Mouse (Mus musculus) heart, embryonic 13.5 days (tissue): ENCODE data around the gene Dnajc1. TPM values are rescaled to one million over a fixed set of nuclear protein-coding genes. Genes with fewer than 3 reads are reported as not detected.

Experiments
- ATAC-seq: fragments of 200-750 bp; cut with Nextera tagmentation; 2 replicates; pipeline ENCODE4 v1.8.0; 2017; ENCODE audit warnings: moderate TSS enrichment; ENCODE audit not compliant: insufficient number of reproducible peaks, low FRiP score, low TSS enrichment; ENCODE audit errors: extremely low read depth
- H3K27ac ChIP-seq: fragments of 300-500 bp; sonication (generic); replicated peaks from 2 replicates; pipeline ENCODE4 v1.5.1; 2015; ENCODE audit warnings: moderate library complexity, mild to moderate bottlenecking, inconsistent platforms
- H3K27me3 ChIP-seq: fragments of 300-500 bp; sonication (generic); replicated peaks from 2 replicates; pipeline ENCODE4 v1.6.1; 2015; ENCODE audit warnings: mild to moderate bottlenecking, inconsistent platforms
- H3K36me3 ChIP-seq: fragments of 300-500 bp; sonication (generic); 2 replicates; pipeline ENCODE4 v1.6.1; 2015; ENCODE audit warnings: mild to moderate bottlenecking, inconsistent platforms
- H3K4me1 ChIP-seq: fragments of 300-500 bp; sonication (generic); 2 replicates; pipeline ENCODE4 v1.6.1; 2015; ENCODE audit warnings: inconsistent platforms
- H3K4me2 ChIP-seq: fragments of 300-500 bp; sonication (generic); 2 replicates; pipeline ENCODE4 v1.6.1; 2015; ENCODE audit warnings: inconsistent platforms, mild to moderate bottlenecking, moderate library complexity
- H3K4me3 ChIP-seq: fragments of 300-500 bp; sonication (generic); 2 replicates; pipeline ENCODE4 v1.5.1; 2015; ENCODE audit warnings: moderate library complexity, mild to moderate bottlenecking, inconsistent platforms
- H3K9ac ChIP-seq: fragments of 300-500 bp; sonication (generic); 2 replicates; pipeline ENCODE4 v1.6.1; 2015; ENCODE audit warnings: inconsistent platforms, mild to moderate bottlenecking, moderate library complexity
- H3K9me3 ChIP-seq: fragments of 300-500 bp; sonication (generic); 2 replicates; pipeline ENCODE4 v1.6.1; 2016; ENCODE audit warnings: inconsistent platforms
- WGBS: fragments of 180-500 bp; shearing (Covaris S2); methylation state at CpG from one replicate; pipeline ENCODE4 v1.1.7; 2015; ENCODE audit warnings: mixed read lengths; 5-methylcytosine and 5-hydroxymethylcytosine counted together
- polyA plus RNA-seq: library from polyadenylated mRNA; unstranded; fragments of >200 nt; fragmentation: Nextera tagmentation; extraction: Ambion mirVana; gene quantifications from 2 replicates; pipeline ENCODE4 v1.2.1, GENCODE M21; 2015

The Dnajc1 gene
- polyA plus RNA-seq, 1 experiment from 2014 or later: 18.8 TPM

DNA sequence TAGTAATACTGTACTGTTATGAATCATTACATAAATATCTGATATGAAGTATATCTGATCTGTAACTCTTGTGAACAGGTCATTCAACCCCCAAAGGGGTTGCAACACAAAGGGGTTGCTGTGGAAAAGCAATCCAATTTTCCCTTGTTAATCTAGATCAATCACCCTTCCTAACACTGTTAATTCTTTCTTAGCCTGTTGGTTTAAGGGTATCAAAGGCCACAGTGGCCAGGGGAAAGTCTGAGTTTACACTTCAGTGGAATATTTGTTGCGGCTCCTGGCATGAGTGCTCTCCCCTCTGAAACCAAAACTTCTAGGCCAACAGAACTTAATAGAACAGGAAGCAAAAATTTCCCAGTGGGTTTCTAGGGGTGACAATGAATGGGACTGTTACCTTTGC lies 28.2 kb downstream of the Dnajc1 start:
- Histone ChIP-seq H3K9me3 (peaks cover 8% of the 10 kb centered on the region; the same call in 1 of the 2 replicates), H3K27me3 (no peaks in the 10 kb centered on the region), H3K9ac (no peak overlapping the region), H3K36me3 (peaks cover 9% of the 10 kb centered on the region), H3K27ac (no peak overlapping the region), H3K4me2 (no peak overlapping the region), H3K4me3 (no peak overlapping the region), H3K4me1 (no peaks in the 10 kb centered on the region)
- no peak for ATAC-seq
- WGBS: 90% methylated on average over 1 of the region's 1 CpGs

DNA sequence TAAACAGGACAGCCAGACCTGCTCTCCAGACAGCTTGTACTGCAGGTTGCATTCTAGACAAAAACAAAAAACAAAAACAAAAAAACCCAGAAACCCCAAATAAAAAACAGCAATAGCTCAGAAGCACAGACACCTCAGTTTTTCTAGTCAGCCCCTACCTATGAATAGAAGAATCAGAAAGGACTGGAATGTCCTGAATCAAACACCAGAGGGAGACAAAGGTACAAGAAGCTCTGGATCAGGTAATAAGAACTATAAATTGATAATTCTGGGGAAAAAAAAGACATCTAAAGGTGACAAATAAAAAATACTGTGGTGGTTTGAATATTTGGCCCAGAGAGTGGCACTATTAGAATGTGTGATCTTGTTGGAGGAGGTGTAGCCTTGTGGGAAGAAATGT lies 37.3 kb downstream of the Dnajc1 start:
- no peak overlapping the region for H3K27ac ChIP-seq
- no peaks in the 10 kb centered on the region for H3K4me1 ChIP-seq
- no peak overlapping the region for H3K9ac ChIP-seq
- H3K4me3 ChIP-seq: no peak overlapping the region
- ATAC-seq: no peak
- no peaks in the 10 kb centered on the region for H3K27me3 ChIP-seq
- H3K36me3 ChIP-seq: peaks cover 3% of the 10 kb centered on the region; the same call in 1 of the 2 replicates
- H3K4me2 ChIP-seq: no peak overlapping the region
- H3K9me3 ChIP-seq: 0 out of 2 replicates have a peak, but pooled peaks cover 4% of the 10 kb centered on the region

DNA sequence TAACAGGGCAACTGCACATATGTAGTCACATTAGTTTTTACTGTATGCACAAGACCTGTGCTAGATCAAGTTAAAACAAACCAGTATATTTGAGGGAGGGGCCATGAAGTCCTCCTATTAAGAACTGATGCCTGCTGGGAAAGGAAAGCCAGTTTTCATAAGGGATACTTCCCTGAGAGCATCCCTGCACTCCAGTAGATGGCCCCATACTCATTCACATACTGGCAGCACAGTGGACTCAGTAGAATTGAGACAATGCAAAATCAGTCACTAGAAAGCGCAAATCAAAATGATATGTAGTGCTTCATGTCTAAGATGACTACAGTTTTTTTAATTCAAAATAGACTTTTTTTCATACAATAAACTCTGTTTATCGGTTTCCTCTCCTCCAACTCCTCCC lies 40.0 kb downstream of the Dnajc1 start:
- 87% methylated on average over 2 of the region's 2 CpGs for WGBS
- no peak overlapping the region for H3K9ac ChIP-seq
- no peak overlapping the region for H3K27ac ChIP-seq
- no peaks in the 10 kb centered on the region for H3K4me1 ChIP-seq
- no peak overlapping the region for H3K4me3 ChIP-seq
- H3K27me3 ChIP-seq: no peaks in the 10 kb centered on the region
- 0 out of 2 replicates have a peak, but pooled peaks cover 4% of the 10 kb centered on the region for H3K9me3 ChIP-seq
- H3K4me2 ChIP-seq: no peak overlapping the region
- no peak for ATAC-seq
- H3K36me3 ChIP-seq: peaks cover 3% of the 10 kb centered on the region; the same call in 1 of the 2 replicates

DNA sequence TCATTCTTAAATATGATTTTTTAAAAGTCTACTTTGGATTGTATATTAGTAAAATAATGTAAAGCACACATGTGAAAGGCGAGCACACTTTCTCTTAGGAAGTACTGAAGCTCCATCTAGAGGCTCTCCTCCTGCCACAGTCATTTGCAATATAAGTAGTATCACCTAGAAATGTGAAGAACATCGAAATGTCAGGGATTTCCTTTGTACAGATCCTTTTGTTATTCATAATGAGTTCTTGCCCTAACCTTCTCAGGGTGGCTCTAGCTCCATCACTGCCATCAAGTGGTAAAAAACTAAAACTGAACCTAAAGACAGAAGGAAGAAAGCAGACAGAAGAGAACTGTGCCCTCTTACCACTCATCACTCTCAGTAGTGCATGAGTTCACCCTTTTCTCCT lies 49.2 kb downstream of the Dnajc1 start:
- WGBS: 63% methylated on average over 2 of the region's 2 CpGs
- no peaks in the 10 kb centered on the region for H3K27me3 ChIP-seq

DNA sequence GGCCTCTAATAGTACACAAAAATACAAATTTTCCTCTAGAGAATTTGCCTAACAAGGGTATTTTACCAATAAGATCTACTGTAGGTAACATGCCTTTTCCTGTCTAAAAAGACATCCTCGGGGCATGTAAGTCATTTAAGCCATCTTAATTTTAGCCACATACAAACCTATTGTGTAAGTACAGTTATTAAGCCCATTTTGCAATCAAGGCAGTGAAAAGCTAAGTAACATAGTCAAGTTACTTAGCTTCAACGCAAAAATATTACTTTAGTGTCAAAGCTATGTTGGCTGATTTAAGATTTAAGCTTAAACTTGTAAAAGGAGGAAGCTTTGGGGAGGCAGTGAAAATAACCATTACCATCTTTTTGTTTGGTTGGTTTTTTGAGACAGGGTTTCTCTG lies 74.0 kb downstream of the Dnajc1 start:
- Histone ChIP-seq H3K9me3 (peaks cover 11% of the 10 kb centered on the region), H3K4me2 (no peak overlapping the region), H3K27ac (no peak overlapping the region), H3K27me3 (no peaks in the 10 kb centered on the region), H3K9ac (no peak overlapping the region), H3K4me1 (peaks cover 13% of the 10 kb centered on the region), H3K4me3 (no peak overlapping the region), H3K36me3 (peaks cover 14% of the 10 kb centered on the region)
- no peak for ATAC-seq
- 83% methylated on average over 2 of the region's 2 CpGs for WGBS

More for the DNA sequence above, 49.2 kb downstream of the Dnajc1 start:
- no peak overlapping the region for H3K9ac ChIP-seq
- H3K36me3 ChIP-seq: no peaks in the 10 kb centered on the region; the same call in 1 of the 2 replicates
- no peaks in the 10 kb centered on the region for H3K4me1 ChIP-seq
- ATAC-seq: no peak
- H3K4me2 ChIP-seq: no peak overlapping the region
- no peaks in the 10 kb centered on the region for H3K9me3 ChIP-seq
- H3K4me3 ChIP-seq: no peak overlapping the region
- no peak overlapping the region for H3K27ac ChIP-seq

DNA sequence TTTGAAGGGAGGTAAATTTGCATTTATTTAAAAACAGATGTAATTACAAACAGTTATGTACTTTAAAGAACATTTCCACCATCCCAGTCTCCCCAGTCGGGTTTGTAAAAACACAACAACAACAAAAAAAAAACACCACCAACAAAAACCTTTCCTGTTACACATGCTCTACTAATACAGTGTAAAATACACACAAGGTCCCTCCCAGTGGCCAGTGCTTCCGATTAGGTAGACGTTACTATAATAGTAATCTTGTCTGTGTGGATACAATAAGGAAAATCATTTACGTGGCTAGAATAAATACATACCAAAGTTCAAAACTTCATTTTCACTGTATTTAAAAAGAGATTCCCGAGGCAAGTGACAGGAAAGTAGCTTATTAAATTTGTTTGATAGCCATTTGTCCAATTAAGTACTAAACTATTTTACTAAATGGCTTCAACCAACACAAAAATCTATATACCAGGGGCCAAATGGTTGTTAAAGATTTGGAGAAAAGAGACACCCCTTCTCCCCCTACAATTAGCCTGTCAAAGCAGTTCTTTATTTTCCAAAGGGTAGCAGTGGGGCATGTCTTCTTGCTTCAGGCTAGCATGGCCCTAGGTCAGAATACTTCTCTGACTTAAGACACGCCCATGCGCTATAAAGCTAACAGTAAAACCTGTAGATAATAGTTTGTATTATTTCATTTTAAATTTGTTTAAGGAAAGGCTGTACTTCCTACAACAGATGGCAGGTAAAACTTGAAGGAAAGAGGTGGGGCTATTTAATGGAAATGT lies 74.9 kb downstream of the Dnajc1 start:
- 83% methylated on average over 7 of the region's 7 CpGs for WGBS
- Histone ChIP-seq H3K27ac (no peak overlapping the region), H3K9me3 (peaks cover 11% of the 10 kb centered on the region), H3K27me3 (no peaks in the 10 kb centered on the region), H3K4me2 (no peak overlapping the region), H3K4me1 (peaks cover 13% of the 10 kb centered on the region), H3K9ac (no peak overlapping the region), H3K36me3 (peaks cover 11% of the 10 kb centered on the region), H3K4me3 (no peak overlapping the region)
- ATAC-seq: no peak

DNA sequence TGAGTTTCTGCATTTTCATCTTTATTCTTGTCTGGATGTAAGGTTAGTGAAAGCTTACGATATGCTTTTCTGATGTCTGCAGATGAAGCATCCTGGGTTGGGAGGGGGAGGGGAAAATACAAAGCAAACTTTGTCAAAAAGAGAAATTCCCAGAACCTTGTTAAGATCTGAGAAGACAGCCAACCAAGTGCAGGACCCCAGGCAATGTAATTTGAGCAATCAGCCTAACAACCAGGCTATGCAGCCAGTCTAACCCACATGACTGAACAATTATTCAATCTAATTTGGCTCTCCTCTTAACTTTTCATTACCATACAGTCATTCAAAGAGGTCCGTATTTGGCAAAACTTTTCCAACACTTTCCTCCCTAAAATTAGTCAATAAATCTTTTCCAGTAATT lies 75.7 kb downstream of the Dnajc1 start:
- Histone ChIP-seq H3K9me3 (peaks cover 8% of the 10 kb centered on the region), H3K36me3 (peaks cover 6% of the 10 kb centered on the region; the same call in 1 of the 2 replicates), H3K27ac (no peak overlapping the region), H3K9ac (no peak overlapping the region), H3K4me3 (no peak overlapping the region), H3K4me1 (peaks cover 13% of the 10 kb centered on the region), H3K4me2 (no peak overlapping the region), H3K27me3 (no peaks in the 10 kb centered on the region)
- no peak for ATAC-seq
- WGBS: 82% methylated on average over 2 of the region's 2 CpGs

DNA sequence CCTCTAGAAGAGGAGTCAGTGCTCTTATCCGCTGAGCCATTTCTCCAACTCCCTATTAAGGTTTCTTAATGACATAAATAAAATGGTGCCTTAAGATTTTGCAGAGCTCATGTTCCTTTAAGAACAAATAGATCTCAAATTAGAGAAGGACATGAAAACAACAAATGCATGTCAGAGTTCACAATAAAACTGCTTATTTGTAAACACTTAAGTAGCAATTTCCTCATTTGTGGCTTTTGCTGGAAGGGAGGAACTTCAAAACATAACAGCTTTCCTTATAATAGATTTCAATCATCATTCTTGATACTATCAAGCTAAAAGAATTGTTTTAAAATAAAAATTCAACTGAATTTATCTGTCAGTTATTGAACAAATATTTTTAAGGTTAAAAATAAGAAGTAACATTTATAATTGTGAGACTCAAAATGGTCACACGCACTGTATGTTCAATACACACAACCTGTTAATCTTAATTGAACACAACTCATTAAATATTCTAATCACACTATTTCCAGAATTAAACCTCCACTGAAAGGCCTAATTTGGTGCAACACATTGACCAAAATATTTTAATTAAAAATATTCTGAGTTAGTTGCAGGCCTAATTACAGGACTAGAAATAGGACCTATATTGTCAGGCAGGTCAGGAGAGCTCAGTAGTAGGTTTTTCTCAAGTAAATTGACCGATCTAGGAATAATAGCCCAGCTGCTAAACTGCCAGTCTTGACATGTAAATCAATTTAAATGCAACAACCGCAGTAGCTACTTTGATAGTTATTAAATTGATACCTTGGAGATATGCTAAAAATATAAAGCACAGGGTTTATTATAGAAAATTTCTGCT lies 82.1 kb downstream of the Dnajc1 start:
- ATAC-seq: no peak
- H3K27ac ChIP-seq: no peak overlapping the region
- no peaks in the 10 kb centered on the region for H3K27me3 ChIP-seq

DNA sequence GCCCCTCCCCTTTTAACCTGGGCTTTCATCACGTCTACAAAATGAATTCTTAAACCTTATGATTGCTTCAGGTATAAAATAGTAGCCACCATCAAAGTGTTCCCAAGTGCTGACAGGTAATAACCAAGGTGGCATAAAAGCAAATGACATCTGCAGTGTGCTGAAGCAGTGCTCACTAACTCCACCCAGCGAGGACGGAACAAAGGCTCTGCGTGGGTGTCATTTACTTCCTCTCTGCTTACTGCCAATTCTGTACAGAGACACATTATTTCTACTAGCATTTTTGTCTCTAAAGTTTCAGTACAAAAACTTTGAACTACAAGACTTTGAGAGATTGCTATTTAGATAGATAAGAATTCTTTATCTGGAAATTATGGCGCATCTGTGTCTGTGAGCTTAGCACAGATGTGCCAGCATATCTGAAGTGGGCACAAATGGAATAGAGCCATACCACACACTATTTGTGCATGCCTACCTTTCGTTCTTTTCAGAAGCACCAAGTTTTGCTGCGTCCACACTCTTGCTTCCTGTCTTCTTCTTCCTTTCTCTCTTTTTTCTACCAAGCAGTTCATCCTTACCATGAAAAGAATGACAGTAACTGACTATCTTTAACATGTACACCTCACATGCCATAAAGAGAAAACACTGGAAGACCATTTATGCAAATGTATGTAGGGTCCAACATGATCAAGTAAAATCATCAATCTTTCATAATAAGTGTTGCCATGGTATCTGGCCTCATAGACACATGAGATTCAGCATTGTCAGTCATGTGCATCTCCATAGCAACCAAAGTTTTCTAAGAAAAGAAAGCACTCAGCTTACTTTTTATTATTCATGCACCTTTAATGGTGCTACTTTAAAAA lies 85.0 kb downstream of the Dnajc1 start:
- Histone ChIP-seq H3K4me2 (no peak overlapping the region), H3K9ac (no peak overlapping the region), H3K36me3 (no peaks in the 10 kb centered on the region), H3K9me3 (no peaks in the 10 kb centered on the region), H3K27me3 (no peaks in the 10 kb centered on the region), H3K4me3 (no peak overlapping the region), H3K4me1 (no peaks in the 10 kb centered on the region), H3K27ac (no peak overlapping the region)
- WGBS: 80% methylated on average over 7 of the region's 7 CpGs
- no peak for ATAC-seq

More for the DNA sequence above, 82.1 kb downstream of the Dnajc1 start:
- Histone ChIP-seq H3K9me3 (no peaks in the 10 kb centered on the region), H3K9ac (no peak overlapping the region), H3K4me3 (no peak overlapping the region), H3K36me3 (no peaks in the 10 kb centered on the region), H3K4me1 (peaks cover 8% of the 10 kb centered on the region), H3K4me2 (no peak overlapping the region)
- 91% methylated on average over 4 of the region's 4 CpGs for WGBS

DNA sequence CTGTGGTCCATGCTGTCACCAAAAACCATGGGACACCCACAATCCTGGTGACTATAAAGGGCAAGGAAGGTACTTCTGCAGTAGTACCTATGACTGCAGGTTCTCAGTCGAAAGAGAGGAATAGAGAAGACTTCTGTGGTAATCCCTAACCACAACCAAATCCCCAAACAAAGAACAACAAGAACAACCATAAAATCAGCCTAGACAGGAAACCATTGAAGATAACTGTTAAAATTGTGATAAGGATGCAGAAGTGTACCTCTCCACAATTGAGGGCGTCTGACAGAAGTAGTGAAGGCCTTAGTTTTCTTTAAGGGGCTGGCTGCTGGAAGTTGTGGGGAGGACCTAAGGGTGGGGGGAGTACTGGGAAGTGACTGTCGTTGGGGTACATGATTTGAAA lies 91.7 kb downstream of the Dnajc1 start:
- H3K27ac ChIP-seq: no peak overlapping the region
- no peak for ATAC-seq
- 58% methylated on average over 3 of the region's 3 CpGs for WGBS

DNA sequence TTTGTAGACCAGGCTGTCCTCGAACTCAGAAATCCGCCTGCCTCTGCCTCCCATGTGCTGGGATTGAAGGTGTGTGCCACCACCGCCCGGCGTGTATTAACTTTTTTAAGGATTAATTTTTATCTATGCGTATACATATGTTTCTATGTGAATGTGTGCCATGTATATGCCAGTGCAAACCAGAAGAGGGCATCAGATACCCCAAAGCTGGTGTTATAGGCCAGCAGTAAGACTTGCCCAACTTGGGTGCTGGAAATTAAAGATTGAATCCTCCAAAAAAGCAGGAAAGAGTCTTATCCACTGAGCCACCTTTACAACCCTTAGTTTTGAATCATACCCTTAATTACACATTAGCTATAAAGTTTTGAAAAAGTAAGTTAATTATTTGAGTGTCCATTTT lies 107.5 kb downstream of the Dnajc1 start:
- Histone ChIP-seq H3K36me3 (peaks cover 20% of the 10 kb centered on the region), H3K4me3 (no peak overlapping the region), H3K9me3 (peaks cover 9% of the 10 kb centered on the region; the same call in 1 of the 2 replicates), H3K9ac (no peak overlapping the region), H3K27me3 (no peaks in the 10 kb centered on the region), H3K4me1 (no peaks in the 10 kb centered on the region), H3K4me2 (no peak overlapping the region), H3K27ac (no peak overlapping the region)
- WGBS: 89% methylated on average over 6 of the region's 6 CpGs
- no peak for ATAC-seq

More for the DNA sequence above, 91.7 kb downstream of the Dnajc1 start:
- Histone ChIP-seq H3K4me1 (no peaks in the 10 kb centered on the region), H3K9me3 (no peaks in the 10 kb centered on the region), H3K36me3 (peaks cover 24% of the 10 kb centered on the region), H3K27me3 (no peaks in the 10 kb centered on the region), H3K4me3 (no peak overlapping the region), H3K9ac (no peak overlapping the region), H3K4me2 (no peak overlapping the region)
